In genomic region chr8:121911987-121912386, GRCm38 (mm10) we compare ENCODE assay signal across 30 mouse cellular contexts. TPM values are rescaled to one million over a fixed set of nuclear protein-coding genes. Genes with fewer than 3 reads are reported as not detected.
DNase-seq lines count a peak whose midpoint lies in the region; ATAC-seq and TF ChIP-seq lines count a peak whose summit lies in the region.
"Had no signal": no experiment of that assay in that cellular context is flagged by ENCODE, and none has a peak within 500 bp of the region (broad histone marks: within the 10 kb centered on the region; RNA-seq: fewer than 3 reads in every experiment).

No protein-coding gene starts in this region.

- H3K9ac ChIP-seq in hindbrain, embryonic 14.5 days = no peak overlapping the region
- H3K9ac ChIP-seq in midbrain, embryonic 15.5 days = no peak overlapping the region
- H3K9ac ChIP-seq in midbrain, embryonic 13.5 days (replicated peaks) = no peak overlapping the region
- H3K9ac ChIP-seq in neural tube, embryonic 13.5 days = no peak overlapping the region
- H3K9ac ChIP-seq: embryonic facial prominence, embryonic 12.5 days had no signal

- DNase-seq in hindbrain, embryonic 10.5 days (ENCODE audit: low spot score) = no peak
- DNase-seq in hindbrain, embryonic 14.5 days (ENCODE audit: low spot score) = no peak
- no peak for DNase-seq in midbrain, embryonic 10.5 days (ENCODE audit: low spot score)
- no peak for DNase-seq in lung, adult 2 months
- DNase-seq: cerebellum, adult 18-20 months; cerebellum, postnatal 14 days; gastrocnemius, postnatal 14 days; heart, adult 11 months; kidney, adult 2 months; lung, adult 18-20 months; lung, postnatal 14 days; right cerebral cortex, adult 18-20 months; right cerebral cortex, postnatal 4 days; thymus, adult 18-20 months; thymus, postnatal 36 days had no signal

- H3K4me1 ChIP-seq in hindbrain, embryonic 10.5 days (replicated peaks) = peaks cover 40% of the 10 kb centered on the region
- H3K4me1 ChIP-seq in hindbrain, embryonic 14.5 days (replicated peaks; ENCODE audit: control insufficient read depth, insufficient read depth, low read length) = peaks cover 5% of the 10 kb centered on the region
- peaks cover 42% of the 10 kb centered on the region for H3K4me1 ChIP-seq in midbrain, embryonic 10.5 days
- H3K4me1 ChIP-seq in midbrain, embryonic 15.5 days = peaks cover 5% of the 10 kb centered on the region
- H3K4me1 ChIP-seq in midbrain, embryonic 13.5 days (replicated peaks) = peaks cover 8% of the 10 kb centered on the region
- H3K4me1 ChIP-seq in neural tube, embryonic 13.5 days (replicated peaks) = peaks cover 5% of the 10 kb centered on the region
- H3K4me1 ChIP-seq in lung, adult 2 months (ENCODE audit: control insufficient read depth, insufficient read depth, low read length) = peaks cover 4% of the 10 kb centered on the region; the same call in 1 of the 2 replicates

- H3K27me3 ChIP-seq in hindbrain, embryonic 10.5 days (ENCODE audit: insufficient read depth, poor library complexity, severe bottlenecking) = peaks cover 26% of the 10 kb centered on the region
- H3K27me3 ChIP-seq in hindbrain, embryonic 14.5 days (ENCODE audit: control insufficient read depth, insufficient read depth, low read length) = no peaks in the 10 kb centered on the region; the same call in 1 of the 2 replicates
- peaks cover 21% of the 10 kb centered on the region for H3K27me3 ChIP-seq in midbrain, embryonic 10.5 days (ENCODE audit: low read depth, poor library complexity, severe bottlenecking)
- peaks cover 7% of the 10 kb centered on the region; the same call in 1 of the 2 replicates for H3K27me3 ChIP-seq in midbrain, embryonic 15.5 days (replicated peaks)
- peaks cover 12% of the 10 kb centered on the region for H3K27me3 ChIP-seq in midbrain, embryonic 13.5 days
- peaks cover 11% of the 10 kb centered on the region for H3K27me3 ChIP-seq in neural tube, embryonic 13.5 days
- H3K27me3 ChIP-seq: embryonic facial prominence, embryonic 12.5 days had no signal

- peak overlapping the region; percentile 40; the same call in 1 of the 2 replicates for H3K27ac ChIP-seq in hindbrain, embryonic 10.5 days
- no peak overlapping the region for H3K27ac ChIP-seq in hindbrain, embryonic 14.5 days
- peak overlapping the region; percentile 55; the same call in 1 of the 2 replicates for H3K27ac ChIP-seq in midbrain, embryonic 10.5 days (replicated peaks)
- H3K27ac ChIP-seq in midbrain, embryonic 15.5 days = no peak overlapping the region
- peak overlapping the region; percentile 19; the same call in 1 of the 2 replicates for H3K27ac ChIP-seq in midbrain, embryonic 13.5 days
- H3K27ac ChIP-seq in neural tube, embryonic 13.5 days (replicated peaks) = peak overlapping the region; percentile 42
- H3K27ac ChIP-seq: embryonic facial prominence, embryonic 12.5 days; kidney, postnatal 0 days had no signal

- no peaks in the 10 kb centered on the region for H3K9me3 ChIP-seq in hindbrain, embryonic 10.5 days
- no peaks in the 10 kb centered on the region for H3K9me3 ChIP-seq in hindbrain, embryonic 14.5 days (ENCODE audit: control insufficient read depth, low read length)
- no peaks in the 10 kb centered on the region for H3K9me3 ChIP-seq in midbrain, embryonic 10.5 days (replicated peaks)
- no peaks in the 10 kb centered on the region for H3K9me3 ChIP-seq in midbrain, embryonic 15.5 days
- H3K9me3 ChIP-seq in midbrain, embryonic 13.5 days = no peaks in the 10 kb centered on the region
- H3K9me3 ChIP-seq in neural tube, embryonic 13.5 days = no peaks in the 10 kb centered on the region
- H3K9me3 ChIP-seq: embryonic facial prominence, embryonic 12.5 days had no signal

- TF ChIP-seq POLR2A in lung, adult 2 months (IDR thresholded peaks at IDR 0.05; ENCODE audit: borderline replicate concordance, extremely low read depth, low read depth, low read length) = no peak

- no peaks in the 10 kb centered on the region for H3K36me3 ChIP-seq in hindbrain, embryonic 10.5 days
- no peaks in the 10 kb centered on the region for H3K36me3 ChIP-seq in hindbrain, embryonic 14.5 days (replicated peaks; ENCODE audit: control insufficient read depth, insufficient read depth)
- no peaks in the 10 kb centered on the region for H3K36me3 ChIP-seq in midbrain, embryonic 10.5 days
- no peaks in the 10 kb centered on the region for H3K36me3 ChIP-seq in midbrain, embryonic 15.5 days (replicated peaks)
- no peaks in the 10 kb centered on the region for H3K36me3 ChIP-seq in midbrain, embryonic 13.5 days
- no peaks in the 10 kb centered on the region for H3K36me3 ChIP-seq in neural tube, embryonic 13.5 days
- H3K36me3 ChIP-seq: embryonic facial prominence, embryonic 12.5 days had no signal

- no peak for ATAC-seq in hindbrain, embryonic 14.5 days (ENCODE audit: low FRiP score)
- ATAC-seq in midbrain, embryonic 15.5 days (replicated peaks) = no peak
- ATAC-seq in midbrain, embryonic 13.5 days = no peak
- no peak for ATAC-seq in neural tube, embryonic 13.5 days (ENCODE audit: low read depth)
- ATAC-seq: activated CD4-positive, CD25-positive, alpha-beta regulatory T cell, adult 4 months; forebrain, embryonic 14.5 days had no signal

- no peak for TF ChIP-seq CTCF in lung, adult 2 months (IDR thresholded peaks at IDR 0.05; ENCODE audit: insufficient read depth, low read length)

- 71% methylated on average over 7 of the region's 7 CpGs for WGBS in hindbrain, embryonic 10.5 days
- 66% methylated on average over 7 of the region's 7 CpGs for WGBS in hindbrain, embryonic 14.5 days
- 82% methylated on average over 7 of the region's 7 CpGs for WGBS in midbrain, embryonic 10.5 days
- 66% methylated on average over 7 of the region's 7 CpGs for WGBS in midbrain, embryonic 15.5 days
- WGBS in midbrain, embryonic 13.5 days = 64% methylated on average over 7 of the region's 7 CpGs
- 73% methylated on average over 7 of the region's 7 CpGs for WGBS in neural tube, embryonic 13.5 days
- 68% methylated on average over 7 of the region's 7 CpGs for WGBS in lung, adult 2 months

- H3K4me2 ChIP-seq in hindbrain, embryonic 14.5 days (replicated peaks) = no peak overlapping the region
- no peak overlapping the region for H3K4me2 ChIP-seq in midbrain, embryonic 15.5 days
- no peak overlapping the region for H3K4me2 ChIP-seq in midbrain, embryonic 13.5 days (replicated peaks)
- no peak overlapping the region for H3K4me2 ChIP-seq in neural tube, embryonic 13.5 days
- H3K4me2 ChIP-seq: embryonic facial prominence, embryonic 12.5 days; heart, embryonic 11.5 days had no signal

- H3K4me3 ChIP-seq in hindbrain, embryonic 10.5 days = no peak overlapping the region
- no peak overlapping the region for H3K4me3 ChIP-seq in hindbrain, embryonic 14.5 days (replicated peaks; ENCODE audit: low read length)
- H3K4me3 ChIP-seq in midbrain, embryonic 10.5 days = no peak overlapping the region
- H3K4me3 ChIP-seq in midbrain, embryonic 15.5 days = no peak overlapping the region
- no peak overlapping the region for H3K4me3 ChIP-seq in midbrain, embryonic 13.5 days (replicated peaks)
- H3K4me3 ChIP-seq in neural tube, embryonic 13.5 days = no peak overlapping the region
- H3K4me3 ChIP-seq in lung, adult 2 months (replicated peaks; ENCODE audit: extremely low read depth, low read depth, low read length) = no peak overlapping the region
- H3K4me3 ChIP-seq: embryonic facial prominence, embryonic 12.5 days; erythroblast, embryonic 14.5 days had no signal

RNA-seq across cellular contexts. Expression of gene Slc7a5, which starts 4.5 kb away (rescaled TPM):
- 27.2 and 27.6 TPM in 2 replicates for polyA plus RNA-seq in hindbrain, embryonic 10.5 days (2016; fragmentation: Nextera tagmentation; extraction: Ambion mirVana)
- polyA plus RNA-seq in hindbrain, embryonic 14.5 days (2014; fragmentation: Nextera tagmentation; extraction: Ambion mirVana) = 57.3 and 65.0 TPM in 2 replicates
- 29.3 and 32.7 TPM in 2 replicates for polyA plus RNA-seq in midbrain, embryonic 10.5 days (2016; fragmentation: Nextera tagmentation; extraction: Ambion mirVana)
- 55.5 and 58.3 TPM in 2 replicates for polyA plus RNA-seq in midbrain, embryonic 15.5 days (2015; fragmentation: Nextera tagmentation; extraction: Ambion mirVana)
- polyA plus RNA-seq in midbrain, embryonic 13.5 days (2015; fragmentation: Nextera tagmentation; extraction: Ambion mirVana) = 34.2 and 37.3 TPM in 2 replicates
- 38.7 and 38.9 TPM in 2 replicates for polyA plus RNA-seq in neural tube, embryonic 13.5 days (2015; fragmentation: Nextera tagmentation; extraction: Ambion mirVana)
- polyA plus RNA-seq in lung, adult 2 months (2012; rRNA removed) = 11.4 and 12.1 TPM in 2 replicates

RNA-seq across cellular contexts. Expression of gene Car5a, which starts 32.7 kb away (rescaled TPM):
- 0.12 and 0.17 TPM in 2 replicates for polyA plus RNA-seq in hindbrain, embryonic 10.5 days (2016; fragmentation: Nextera tagmentation; extraction: Ambion mirVana)
- not detected in 2 replicates for polyA plus RNA-seq in hindbrain, embryonic 14.5 days (2014; fragmentation: Nextera tagmentation; extraction: Ambion mirVana)
- 0.27 and 0.30 TPM in 2 replicates for polyA plus RNA-seq in midbrain, embryonic 10.5 days (2016; fragmentation: Nextera tagmentation; extraction: Ambion mirVana)
- polyA plus RNA-seq in midbrain, embryonic 15.5 days (2015; fragmentation: Nextera tagmentation; extraction: Ambion mirVana) = 0.36 and 0.41 TPM in 2 replicates
- polyA plus RNA-seq in midbrain, embryonic 13.5 days (2015; fragmentation: Nextera tagmentation; extraction: Ambion mirVana) = 0.12 and 0.53 TPM in 2 replicates
- 0.23 and 0.31 TPM in 2 replicates for polyA plus RNA-seq in neural tube, embryonic 13.5 days (2015; fragmentation: Nextera tagmentation; extraction: Ambion mirVana)
- polyA plus RNA-seq in lung, adult 2 months (2012; rRNA removed) = 0.18 and 0.26 TPM in 2 replicates
- polyA plus RNA-seq: C2C12; embryonic facial prominence, embryonic 12.5 days; heart, embryonic 11.5 days; heart, postnatal 0 days; intestine, embryonic 14.5 days; limb, embryonic 11.5 days; neural tube, embryonic 11.5 days; stomach, embryonic 14.5 days had no signal

RNA-seq across cellular contexts. Expression of gene Banp, which starts 37.6 kb away (rescaled TPM):
- polyA plus RNA-seq in hindbrain, embryonic 10.5 days (2016; fragmentation: Nextera tagmentation; extraction: Ambion mirVana) = 56.9 and 64.5 TPM in 2 replicates
- polyA plus RNA-seq in hindbrain, embryonic 14.5 days (2014; fragmentation: Nextera tagmentation; extraction: Ambion mirVana) = 37.8 and 50.5 TPM in 2 replicates
- polyA plus RNA-seq in midbrain, embryonic 10.5 days (2016; fragmentation: Nextera tagmentation; extraction: Ambion mirVana) = 53.2 and 64.6 TPM in 2 replicates
- 54.6 and 61.9 TPM in 2 replicates for polyA plus RNA-seq in midbrain, embryonic 15.5 days (2015; fragmentation: Nextera tagmentation; extraction: Ambion mirVana)
- polyA plus RNA-seq in midbrain, embryonic 13.5 days (2015; fragmentation: Nextera tagmentation; extraction: Ambion mirVana) = 59.0 and 62.4 TPM in 2 replicates
- 59.9 and 60.1 TPM in 2 replicates for polyA plus RNA-seq in neural tube, embryonic 13.5 days (2015; fragmentation: Nextera tagmentation; extraction: Ambion mirVana)
- 55.2 and 57.8 TPM in 2 replicates for polyA plus RNA-seq in lung, adult 2 months (2012; rRNA removed)

Comparison
In these comparisons a context has a peak if more than half of its experiments do, and no peak if none do; other contexts are left out.
1. H3K27ac ChIP-seq: peak in hindbrain, embryonic 10.5 days (single experiment), midbrain, embryonic 10.5 days (single experiment), midbrain, embryonic 13.5 days (single experiment) and neural tube, embryonic 13.5 days (single experiment); none in hindbrain, embryonic 14.5 days (single experiment) and midbrain, embryonic 15.5 days (single experiment).